Mouse (Mus musculus): ENCODE measurements around the gene Phactr3.

Phactr3 gene

DNA sequence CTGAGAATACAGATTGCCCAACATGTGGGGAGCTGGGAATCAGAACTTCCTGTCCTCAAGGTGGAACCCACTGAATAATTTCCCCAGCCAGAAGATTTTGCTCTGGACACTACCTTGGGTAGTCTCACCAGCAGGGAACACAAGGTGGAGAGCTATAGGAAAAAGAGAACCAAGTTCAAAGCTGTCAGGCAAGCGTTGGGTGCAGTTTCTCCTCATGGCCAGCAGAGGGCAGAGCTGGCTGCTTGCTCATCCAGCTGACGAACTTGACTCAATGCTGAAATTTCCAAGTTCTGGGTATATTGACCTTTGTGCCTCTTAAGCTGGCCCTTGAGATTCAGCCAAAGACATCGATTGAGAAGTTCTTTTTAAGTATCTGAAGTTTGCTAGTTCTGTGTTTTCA lies 18.7 kb downstream of the Phactr3 start:
- DNase-seq = peak in 1 of 2 experiments; percentile 57

DNA sequence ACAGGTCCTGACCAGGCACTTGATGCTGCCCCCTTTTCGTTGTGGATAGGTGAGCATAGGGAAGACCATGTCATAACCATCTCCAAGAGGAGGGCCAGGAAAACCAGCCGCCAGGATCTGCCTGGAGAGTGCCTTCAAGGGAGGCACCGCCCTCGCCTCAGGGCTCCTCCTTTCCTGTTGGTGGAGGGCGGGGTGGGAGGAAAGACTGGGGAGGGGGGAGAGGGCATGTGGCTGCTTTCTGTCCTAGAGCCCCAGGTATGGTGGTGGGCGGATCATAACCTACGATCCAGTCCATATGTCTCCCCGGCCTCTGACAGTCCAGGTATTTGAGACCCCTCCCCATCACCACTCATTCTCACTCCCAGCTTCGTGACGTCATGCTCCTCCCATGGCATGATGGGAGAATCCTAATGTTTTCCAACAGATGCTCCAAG lies 22.7 kb downstream of the Phactr3 start:
- no peak for DNase-seq

DNA sequence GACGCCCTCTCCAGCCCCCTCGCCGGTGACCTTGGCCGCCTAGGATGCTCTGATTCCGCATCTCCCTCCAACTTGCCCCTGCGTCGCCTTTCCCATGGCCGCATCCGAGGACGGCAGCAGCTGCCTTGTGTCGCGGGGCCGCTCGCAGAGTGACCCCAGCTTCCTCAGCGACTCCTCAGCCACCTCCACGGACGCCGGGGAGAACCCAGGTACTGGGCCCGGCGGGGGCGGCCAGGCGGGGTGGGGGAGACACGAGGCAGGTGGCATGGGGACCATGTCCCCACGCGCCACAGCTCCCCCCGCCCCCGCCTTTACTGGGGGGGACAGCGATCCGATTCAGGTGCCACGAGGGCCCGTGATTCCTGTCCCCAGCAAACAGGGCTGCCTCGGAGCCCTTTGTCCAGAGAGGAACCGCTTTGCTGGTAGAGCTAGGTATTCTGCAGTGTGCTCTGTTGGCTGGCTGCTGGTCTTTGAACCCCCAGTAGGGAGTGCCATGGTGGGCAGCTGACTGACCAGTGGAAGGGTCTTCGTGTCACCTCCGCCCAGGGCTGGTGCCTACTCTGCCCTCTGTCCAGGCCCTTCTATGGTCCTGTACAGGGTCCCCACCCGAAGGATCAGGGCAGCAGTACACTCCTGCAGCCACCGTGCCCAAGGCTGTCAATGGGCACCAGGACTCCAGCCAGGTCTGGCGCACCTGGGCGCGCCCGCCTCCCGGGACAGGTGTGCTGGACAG lies 23.7 kb downstream of the Phactr3 start:
- DNase-seq = no peak

DNA sequence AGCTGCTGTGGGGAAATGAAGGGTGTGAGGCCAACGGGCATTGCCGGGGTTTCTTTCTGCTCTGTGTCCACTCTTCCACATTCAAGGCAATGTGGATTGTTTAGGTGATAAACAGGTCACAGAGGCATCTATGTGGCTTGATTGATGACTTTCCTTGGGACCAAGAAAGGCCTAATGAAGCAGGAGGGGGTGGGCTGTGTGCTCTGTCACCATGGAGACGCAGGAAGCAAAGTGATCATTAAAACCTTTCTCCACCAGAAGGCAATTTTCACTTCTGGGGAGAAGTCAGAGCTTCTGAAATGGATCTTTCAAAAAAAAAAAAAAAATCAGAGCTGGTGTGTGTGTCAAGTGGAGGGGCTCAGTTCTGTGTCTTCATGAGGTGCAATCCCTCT lies 24.2 kb downstream of the Phactr3 start:
- DNase-seq = no peak

DNA sequence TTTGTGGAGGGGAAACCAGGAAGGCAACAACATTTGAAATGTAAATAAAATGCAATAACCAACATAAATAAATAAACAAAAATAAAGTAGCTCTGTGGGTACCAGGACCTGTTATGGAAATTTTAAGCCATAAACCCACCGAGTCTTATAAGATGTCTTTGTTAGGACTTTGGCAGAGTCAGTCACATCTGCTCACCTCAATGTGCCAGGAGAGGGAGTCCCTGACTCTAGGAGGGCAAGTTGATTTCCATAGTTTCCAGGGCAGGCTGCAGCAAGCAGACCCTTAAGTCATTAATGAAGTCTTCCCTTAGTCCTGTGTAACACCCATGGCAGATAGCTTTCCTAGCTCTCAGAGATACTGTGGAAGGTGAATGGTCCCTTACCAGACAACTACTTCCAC lies 25.1 kb downstream of the Phactr3 start:
- DNase-seq = no peak

DNA sequence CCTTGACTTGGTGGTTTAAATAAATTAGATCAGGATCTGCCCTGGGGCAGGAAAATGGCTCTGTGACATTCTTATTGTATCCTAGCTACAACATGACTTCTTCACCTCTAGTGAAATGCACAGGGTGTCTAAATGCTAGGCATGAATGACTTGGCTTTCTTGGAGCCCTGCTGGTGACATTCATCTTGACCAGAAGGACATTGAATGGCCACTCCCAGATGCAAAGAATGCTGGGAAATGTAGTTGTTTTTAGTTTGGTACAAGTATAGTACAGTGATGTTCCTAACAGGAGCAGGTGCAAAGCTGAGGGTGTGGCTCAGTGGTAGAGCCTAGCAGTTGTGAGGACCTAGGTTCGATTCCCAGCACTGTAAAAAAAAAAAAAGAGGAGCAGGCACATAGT lies 30.5 kb downstream of the Phactr3 start:
- no peak for DNase-seq

DNA sequence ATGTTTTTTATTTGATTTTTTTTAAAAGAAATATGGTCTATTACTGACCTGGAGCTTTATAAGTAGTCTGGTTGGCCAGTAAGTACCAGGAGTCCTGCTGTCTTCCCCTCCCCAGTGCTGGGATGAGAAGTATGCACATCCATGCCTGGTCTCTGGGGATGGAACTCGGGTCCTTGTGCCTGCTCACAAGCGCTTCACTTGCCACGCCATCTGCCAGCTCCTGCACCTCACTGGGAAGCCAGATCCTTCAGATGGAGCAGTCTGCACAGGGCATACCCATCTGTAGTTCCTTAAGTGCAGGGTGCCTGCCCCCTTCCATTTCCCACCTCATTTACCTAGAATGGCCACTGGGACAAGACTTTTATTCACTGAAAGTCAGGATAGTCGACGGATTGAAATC lies 31.9 kb downstream of the Phactr3 start:
- DNase-seq = no peak

DNA sequence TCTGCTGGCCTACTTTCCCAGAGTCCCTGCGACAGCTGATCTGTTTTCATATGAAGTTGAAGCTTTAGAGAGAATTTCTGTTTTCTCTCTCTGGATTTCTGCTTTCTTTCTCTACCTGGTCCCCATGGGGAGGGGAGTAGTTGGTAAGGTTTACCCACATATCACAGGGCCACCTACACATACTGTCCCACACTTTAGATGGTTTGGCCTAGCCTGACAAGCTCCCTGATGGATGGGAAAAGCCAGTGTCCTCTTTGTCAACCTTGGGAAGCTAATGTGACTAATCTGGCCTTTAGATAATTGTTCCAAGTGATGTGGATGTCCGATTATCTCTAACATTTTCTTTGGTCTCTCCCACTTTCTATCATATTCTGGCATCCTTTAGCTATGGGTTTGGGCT lies 34.8 kb downstream of the Phactr3 start:
- DNase-seq = no peak

DNA sequence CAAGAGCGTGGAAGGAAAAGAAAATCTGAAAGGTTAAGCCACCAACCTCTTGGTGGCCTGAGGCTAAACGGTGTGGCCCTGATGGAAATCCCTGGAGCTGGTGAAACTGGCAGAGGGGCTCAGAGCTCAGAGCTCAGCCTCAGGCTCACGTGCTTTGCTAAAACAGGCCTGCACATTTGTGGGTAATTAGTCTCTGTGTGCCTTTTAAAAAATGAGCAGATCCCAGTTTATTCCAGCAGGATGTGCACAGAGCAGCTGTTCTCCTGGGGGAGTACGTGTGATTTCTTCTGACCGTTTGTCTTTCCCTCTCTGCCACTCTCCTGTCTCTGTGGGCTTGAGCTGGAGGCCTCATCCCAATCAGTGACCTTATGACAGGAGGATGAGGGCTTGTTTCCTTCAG lies 35.4 kb downstream of the Phactr3 start:
- DNase-seq = no peak

DNA sequence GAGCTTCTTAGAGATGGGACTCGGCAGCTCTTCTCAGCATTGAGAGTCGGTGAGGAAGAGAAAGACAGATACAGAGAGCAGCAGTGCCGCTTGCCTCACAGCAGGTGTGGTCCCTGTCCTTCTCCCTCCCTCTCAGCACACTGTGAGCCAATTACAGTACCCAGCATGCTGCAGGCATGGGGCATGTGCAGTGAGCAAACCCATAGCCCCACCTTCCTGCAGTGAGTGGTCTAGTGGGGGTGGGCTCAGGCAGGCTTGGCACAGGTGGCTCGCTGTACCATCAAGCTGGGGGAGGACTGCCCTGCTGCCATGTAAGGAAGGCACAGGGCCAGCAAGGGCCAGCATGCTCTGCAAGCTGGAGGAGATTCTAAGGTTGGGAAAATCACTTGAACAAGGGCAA lies 35.8 kb downstream of the Phactr3 start:
- no peak for DNase-seq

DNA sequence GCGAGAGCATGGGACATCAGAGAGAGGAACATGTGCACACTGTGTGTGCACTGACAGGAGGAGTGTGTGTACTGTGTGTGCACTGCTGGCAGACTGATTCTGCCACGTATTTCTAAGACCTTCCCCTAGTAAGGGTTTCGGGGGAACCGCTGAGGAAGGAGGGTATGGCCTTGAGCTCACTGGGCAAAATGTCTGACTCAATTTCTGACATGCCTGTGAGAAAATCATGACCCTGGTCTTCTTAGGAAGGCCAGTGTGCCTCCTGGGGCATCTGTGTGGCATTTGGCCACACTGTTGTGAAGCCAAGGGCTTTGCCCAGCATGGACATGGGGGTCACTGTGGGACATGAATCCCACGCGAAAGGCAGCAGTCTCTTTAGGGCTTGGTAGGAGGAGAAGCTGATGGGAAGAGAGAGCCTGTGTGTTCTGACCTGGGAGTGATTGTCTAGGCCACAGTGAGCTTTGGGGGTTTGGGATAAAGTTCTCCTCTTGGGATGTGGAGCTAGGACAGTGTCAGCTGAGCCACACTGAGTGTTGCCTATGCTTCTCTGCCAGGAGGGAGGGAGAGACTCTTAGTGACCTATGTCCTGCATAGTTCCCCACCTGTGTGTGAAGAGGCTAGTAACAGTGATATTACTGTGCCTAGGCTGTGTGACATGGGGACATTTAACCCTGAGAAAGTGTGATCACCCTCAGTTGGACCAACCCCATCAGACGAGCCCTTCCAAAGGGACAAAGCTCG lies 36.6 kb downstream of the Phactr3 start:
- DNase-seq = no peak

DNA sequence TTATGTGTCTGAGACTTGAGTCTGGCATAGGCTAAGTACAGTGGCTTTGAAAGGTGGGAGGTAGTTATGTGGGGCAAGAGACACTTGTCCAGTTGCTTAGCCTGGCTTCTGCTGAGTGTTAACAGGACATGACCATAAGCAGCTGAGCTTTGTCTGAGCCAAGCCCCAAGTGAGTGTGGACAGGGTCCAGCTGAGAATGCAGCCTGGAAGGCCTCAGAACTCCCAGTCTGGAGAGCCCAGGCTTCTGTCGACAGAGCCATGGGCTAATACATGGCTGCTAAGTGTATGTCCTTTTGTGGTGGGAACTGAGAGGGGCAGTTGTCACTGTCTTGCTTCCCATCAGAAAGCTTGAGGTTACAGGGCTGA lies 37.1 kb downstream of the Phactr3 start:
- peak; percentile 63 to 89 for DNase-seq

DNA sequence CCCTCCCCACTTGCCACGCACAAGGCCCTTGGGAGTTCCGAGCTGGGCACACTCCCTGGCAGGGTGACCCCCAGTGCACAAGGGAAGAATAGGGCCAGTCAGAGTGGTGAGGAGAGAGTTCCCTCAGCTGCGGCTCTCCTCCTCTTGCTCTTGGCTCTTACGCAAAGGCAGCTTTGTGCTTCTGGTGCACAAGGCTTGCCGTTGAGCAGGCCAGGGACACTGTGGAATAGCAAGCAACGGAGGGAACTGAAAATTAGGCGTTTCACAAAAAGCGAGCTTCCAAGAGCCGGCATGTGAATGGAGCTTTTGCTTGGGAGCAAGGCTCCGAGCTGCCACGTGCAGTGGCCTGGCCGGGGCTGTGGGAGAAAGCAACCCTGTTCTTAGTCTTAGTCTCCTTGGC lies 40.2 kb downstream of the Phactr3 start:
- DNase-seq = no peak

DNA sequence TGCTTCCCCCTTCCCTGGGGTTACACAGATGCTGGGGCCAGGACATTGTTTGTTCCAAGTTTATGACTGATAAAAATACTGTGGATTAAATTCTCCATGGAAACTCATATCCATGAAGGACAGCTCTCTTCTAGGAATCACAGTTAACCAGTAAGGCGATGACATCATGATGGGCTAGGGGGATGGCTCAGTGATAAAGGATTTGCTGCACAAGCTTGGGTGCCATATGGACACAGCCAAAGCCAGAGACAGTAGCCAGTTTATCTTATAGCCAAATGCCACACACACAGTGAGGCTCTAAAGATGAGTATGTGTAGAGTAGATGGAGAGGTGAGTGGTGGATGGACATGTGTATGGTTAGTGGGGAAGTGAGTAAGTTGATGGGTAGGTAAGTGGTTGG lies 45.2 kb downstream of the Phactr3 start:
- no peak for DNase-seq

DNA sequence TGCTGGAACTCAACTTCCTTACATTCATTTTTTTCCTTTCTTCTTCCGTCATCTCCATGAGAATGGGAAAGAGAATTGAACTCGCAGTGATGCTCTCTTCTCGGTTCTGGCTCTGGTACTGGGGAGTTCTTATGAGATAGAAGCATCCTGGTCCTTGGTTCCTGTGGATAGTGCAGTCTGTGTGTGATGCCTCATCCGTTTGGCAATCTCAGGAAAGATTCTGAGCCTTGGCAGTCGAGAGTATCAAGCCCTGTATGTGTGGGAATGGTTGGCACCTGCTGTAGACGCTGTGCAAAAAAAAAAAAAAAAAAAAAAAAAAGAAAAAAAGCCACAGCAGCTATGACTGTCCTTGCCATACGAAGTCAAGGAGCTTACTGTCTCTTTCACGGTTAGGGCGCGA lies 47.2 kb downstream of the Phactr3 start:
- no peak for DNase-seq

DNA sequence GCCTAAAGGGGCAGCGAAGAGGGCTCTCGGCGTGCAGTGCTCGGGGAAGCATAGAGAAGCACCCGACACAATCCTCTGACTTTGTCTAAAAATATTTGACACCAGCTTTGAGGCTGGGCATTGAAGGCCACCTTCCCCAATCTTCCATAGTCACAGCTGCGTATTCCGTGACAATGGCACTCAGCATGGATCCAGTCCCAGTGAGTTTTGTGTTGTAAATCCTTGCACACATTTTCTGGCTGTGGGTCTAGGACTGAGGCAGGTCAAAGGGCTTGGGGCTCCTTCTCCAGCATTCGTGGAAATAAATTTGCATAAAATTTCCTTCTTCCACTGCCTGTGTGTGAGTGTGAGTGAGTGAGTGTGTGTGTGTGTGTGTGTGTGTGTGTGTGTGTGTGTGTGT lies 51.2 kb downstream of the Phactr3 start:
- DNase-seq = no peak

DNA sequence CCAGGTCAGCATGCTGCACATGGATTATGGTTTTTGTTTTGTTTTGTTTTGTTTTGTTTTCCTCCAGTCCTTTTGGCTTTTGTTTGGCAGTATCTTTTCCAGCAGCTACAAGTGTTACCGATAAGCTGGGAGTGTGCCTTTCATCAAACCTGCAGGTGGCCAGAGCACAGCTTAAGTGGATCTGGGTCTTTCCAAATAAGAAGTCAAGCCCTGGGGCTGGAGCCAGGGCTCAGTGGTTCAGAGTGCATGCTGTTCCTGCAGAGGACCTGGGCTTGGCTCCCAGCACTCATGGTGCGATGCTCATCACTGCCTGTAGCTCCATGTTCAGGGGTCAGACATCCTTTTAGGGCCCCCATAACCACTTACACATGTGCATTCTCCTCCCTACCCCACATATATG lies 55.2 kb downstream of the Phactr3 start:
- no peak for DNase-seq

DNA sequence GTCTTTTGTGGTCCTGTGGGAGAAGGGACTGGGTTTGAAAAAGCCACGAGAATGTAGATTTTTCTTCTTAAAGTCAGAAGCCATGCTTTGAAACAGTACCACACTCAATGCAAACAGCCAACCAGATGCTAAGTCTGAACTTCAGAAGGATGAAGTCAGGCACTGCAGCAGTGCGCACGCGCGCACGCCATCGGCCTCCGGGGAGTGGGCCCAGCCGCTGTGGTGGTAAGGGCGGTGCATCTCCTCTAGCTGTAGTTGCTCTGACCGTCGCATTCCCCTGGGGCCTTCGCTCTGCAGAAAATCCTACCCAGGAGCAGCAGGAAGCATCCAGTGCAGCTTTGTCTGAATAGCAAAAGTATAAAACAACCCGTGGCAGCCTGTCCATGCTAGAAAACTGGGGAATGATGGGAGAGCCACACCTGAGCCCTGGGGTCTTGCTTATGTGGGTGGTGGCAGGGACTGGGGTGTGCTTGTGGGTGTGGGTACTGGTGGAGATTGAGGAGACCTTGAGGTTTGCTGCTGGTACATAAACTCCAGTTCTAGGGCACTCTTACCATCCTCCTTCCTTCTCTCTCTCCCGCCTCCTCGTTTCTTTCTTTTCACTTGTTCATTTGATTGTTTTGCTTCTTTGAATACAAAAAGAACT lies 56.6 kb downstream of the Phactr3 start:
- DNase-seq = no peak

DNA sequence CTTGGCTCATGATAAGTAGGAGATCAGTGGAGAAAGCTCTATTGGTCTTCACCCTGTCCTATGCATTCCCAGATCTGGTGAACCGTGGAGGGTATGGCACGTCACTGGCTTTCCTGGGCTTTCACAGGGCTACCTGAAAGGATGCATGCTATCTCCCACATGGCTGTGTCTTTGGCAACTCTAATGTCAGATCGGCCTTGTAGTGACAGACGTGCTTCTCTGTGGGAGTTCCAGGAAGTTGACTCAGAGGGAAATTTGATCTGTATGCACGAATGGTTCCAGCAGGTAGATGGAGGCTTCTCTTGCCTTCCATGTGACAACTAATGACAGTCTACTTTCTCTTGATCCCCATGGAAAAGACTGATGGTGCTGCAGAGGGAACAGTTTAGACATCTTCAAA lies 65.5 kb downstream of the Phactr3 start:
- no peak for DNase-seq

DNA sequence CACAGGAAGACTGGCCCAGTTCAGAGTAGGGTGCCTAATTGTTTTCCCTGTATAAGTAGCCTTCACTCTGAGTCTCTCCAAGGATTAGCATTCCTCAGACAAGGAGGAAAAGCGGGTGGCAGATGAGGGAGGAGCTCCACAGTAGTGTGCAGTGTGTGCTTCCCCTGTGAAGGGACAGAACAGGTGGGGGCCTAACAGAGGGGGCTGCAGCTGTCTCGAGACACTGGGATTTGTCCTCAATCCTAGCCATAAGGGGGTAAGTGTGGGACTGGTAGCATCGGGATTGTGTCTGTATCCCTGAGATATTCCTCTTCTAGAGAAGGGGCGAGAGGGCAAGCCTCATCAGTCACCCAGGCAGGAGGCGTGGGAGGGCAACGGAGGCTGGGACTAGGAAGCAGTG lies 66.1 kb downstream of the Phactr3 start:
- no peak for DNase-seq

DNA sequence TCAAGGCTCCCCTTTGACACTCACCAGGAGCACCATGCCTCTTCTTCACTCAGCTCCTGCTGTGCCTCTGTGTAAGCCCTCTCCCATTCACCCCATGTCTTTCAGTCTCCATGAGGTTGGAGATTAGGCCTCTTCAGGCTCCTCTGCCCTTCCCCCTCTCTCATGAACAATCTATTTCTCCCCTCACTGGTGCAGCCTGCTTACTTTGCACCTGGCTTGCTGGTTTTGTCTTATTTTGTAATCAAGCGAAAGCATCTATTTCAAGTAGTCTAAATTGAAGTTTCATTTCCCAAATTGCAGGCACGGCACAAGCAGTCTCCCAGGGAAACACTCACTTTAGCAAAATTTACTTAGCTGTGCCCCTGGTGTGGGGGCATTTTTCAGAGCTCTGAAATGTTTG lies 70.2 kb downstream of the Phactr3 start:
- no peak for DNase-seq

DNA sequence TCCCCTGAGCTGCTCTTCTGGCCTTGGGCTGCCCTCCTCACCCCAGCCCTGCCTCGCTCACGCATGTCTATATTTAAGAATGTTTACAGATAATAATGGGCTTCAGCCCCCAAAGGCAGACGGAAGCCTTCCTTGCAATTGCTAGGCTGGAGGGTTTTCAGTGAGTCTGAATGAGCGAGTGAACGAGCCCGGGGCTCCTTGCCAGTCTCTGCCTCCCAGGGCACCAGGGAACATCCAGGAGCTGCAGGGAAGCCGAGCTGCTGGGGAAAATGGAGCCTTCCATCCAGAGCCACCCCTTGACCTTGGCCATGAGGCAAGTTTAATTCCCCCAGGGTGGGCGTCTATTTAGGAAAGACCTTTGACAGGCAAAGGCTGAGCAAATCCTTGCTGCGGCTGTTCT lies 74.1 kb downstream of the Phactr3 start:
- DNase-seq = no peak

DNA sequence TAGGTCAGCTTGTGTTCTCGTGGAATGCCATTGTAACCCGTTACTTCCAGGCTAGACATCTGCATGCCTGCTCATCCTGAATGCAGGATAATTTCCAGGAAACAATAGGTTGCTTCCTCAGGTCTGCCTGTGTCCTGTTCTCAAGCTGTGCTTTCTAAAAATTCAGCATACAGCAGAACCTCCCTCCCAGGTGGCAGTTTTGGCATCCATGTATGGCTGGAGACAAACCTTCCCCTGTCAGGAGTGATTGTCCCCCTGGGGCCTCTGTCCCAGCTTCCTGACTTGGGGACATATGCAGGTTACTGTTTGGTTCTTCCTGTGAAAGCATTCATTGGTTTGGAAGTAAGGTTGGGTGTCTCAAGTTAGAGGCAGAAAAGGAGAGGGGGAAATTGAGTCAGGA lies 74.7 kb downstream of the Phactr3 start:
- no peak for DNase-seq

DNA sequence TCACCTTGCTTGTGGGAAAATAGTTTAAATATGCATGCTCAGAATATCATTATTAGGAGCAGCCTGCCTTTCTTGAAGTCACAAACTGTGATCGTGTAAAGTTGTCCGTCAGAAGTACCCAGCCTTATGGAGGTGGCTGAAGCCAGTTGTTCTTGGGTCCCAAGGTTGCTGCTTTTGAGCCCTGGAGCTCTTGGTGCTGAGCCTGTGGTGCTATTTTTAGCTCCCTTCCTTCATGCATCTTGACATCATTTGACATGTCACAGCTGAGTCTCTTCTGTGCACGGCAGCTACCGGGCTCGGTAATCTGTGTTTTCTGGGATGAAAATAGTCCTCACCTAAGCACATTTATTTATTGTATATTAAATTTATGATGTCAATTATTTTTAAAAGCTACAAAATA lies 76.1 kb downstream of the Phactr3 start:
- DNase-seq = no peak
